Mouse (Mus musculus): ENCODE measurements around the gene Sco1.
A peak's percentile ranks its signal among the peaks of the same experiment; 100 is the strongest.

The Sco1 gene

GRCm38 (mm10) chr11:67043007-67043406, 9.5 kb upstream of the Sco1 start:
- peak in 1 of 2 experiments; percentile 15 for DNase-seq

GRCm38 (mm10) chr11:67044959-67045358, 7.5 kb upstream of the Sco1 start:
- DNase-seq, result peak in 1 of 2 experiments; percentile 12

- DNase-seq, result no peak
These were observed 5.3 kb upstream of the Sco1 start for GRCm38 (mm10) chr11:67047199-67047598.

GRCm38 (mm10) chr11:67048496-67048895, 4.0 kb upstream of the Sco1 start:
- DNase-seq, result no peak

- no peak for DNase-seq
These were observed 3.2 kb upstream of the Sco1 start for GRCm38 (mm10) chr11:67049256-67049655.

- peak; percentile 45 to 48 for DNase-seq
These were observed 672 bp upstream of the Sco1 start for GRCm38 (mm10) chr11:67051676-67052320.

DNA sequence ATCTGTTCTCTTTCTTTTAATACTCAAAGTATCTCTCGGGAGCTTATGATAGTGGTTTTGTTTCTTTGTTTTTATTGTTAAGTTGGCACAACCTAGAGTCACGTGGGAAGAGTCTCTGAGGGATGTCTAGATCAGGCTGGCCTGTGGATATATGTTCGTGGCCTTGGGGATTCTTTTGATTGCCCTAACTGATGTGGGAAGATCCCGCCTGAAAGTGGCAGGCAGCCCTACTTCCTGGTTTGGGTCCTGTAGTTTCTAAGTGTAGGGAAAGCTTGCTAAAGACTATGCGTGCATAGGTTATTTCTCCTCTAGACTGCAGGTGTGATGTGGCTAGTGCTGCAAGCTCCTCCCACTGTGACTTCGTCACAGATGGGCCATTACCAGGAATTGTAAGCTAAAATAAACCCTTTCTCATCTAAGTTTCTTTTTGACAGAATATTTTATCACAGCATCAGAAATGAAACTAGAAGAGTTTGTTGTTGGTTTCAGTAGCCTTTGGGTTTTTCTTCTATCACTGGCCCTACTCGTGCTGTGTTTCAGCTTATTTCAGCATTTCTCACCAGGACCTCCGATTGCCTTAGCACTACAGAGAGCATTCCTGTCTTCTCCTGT, 2.4 kb downstream of the Sco1 start:
- DNase-seq, result no peak

DNA sequence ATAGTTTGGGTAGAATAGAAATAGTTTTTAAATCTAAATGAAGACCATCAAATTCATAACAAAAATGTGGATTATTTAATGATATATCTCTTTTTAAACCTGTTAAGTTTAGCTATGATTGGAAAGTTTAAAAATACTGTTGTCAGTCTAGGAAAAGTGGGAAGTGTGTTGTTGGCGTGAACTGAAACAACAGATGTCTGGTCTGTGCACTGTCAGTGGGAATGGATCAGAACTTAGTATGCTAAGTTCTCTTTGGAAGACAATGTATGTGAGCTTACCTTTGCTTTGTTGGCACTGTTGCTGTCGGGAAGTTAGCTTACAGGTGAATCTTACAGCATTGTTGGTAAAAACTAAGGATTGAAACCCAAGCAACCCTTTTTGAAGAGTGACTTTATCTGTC, 8.8 kb downstream of the Sco1 start:
- no peak for DNase-seq

DNA sequence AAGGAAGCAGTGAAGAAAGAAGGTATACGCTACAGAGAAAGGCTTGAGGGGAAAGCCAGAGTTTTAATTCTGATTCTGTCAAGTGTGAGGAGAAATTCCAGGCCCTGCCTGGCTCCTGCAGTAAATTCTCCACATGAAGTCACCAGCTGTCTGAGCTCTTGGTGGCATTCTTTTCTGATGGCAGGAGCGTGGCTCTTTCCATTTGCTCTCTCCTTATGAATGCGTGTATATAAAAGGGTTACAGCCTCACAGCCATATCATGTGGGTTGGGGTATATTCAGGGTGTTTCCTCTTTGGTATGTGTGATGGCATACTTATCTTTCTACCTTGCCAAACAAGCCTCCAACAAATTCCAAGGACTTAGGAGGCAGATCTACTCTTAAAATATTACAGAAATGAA, 10.3 kb downstream of the Sco1 start:
- no peak for DNase-seq

- DNase-seq, result no peak
These were observed 15.3 kb downstream of the Sco1 start for GRCm38 (mm10) chr11:67067741-67068140.

- no peak for DNase-seq
These were observed 20.2 kb downstream of the Sco1 start for GRCm38 (mm10) chr11:67072615-67073130.

GRCm38 (mm10) chr11:67075036-67075435, 22.6 kb downstream of the Sco1 start:
- DNase-seq, result no peak

GRCm38 (mm10) chr11:67076781-67077180, 24.3 kb downstream of the Sco1 start:
- DNase-seq, result no peak

- no peak for DNase-seq
These were observed 25.0 kb downstream of the Sco1 start for GRCm38 (mm10) chr11:67077435-67077834.

GRCm38 (mm10) chr11:67078000-67078399, 25.5 kb downstream of the Sco1 start, which contains the start of gene Myh3:
Gene Myh3 (plus strand): TSS chr11:67078300.
- DNase-seq, result no peak

DNA sequence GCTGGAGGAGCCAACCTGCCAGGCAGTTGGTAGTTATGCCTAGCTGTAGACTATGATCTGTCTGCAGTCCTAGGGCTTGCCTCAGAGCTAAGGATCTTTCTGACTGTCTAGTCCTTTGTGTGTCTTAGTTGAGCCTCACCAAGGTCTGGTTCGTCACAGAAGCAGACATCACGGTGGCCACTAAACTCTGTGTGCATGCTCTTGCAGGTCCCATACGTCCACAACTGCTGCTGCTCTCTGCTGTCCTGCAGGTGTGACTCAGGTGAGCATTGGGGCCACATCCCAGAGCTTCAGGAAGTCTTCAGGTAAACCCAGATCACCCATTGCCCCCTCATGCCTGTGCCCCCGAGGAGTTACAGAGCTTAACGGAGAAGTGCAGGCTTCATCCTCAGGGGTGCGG, 26.4 kb downstream of the Sco1 start:
- no peak for DNase-seq

DNA sequence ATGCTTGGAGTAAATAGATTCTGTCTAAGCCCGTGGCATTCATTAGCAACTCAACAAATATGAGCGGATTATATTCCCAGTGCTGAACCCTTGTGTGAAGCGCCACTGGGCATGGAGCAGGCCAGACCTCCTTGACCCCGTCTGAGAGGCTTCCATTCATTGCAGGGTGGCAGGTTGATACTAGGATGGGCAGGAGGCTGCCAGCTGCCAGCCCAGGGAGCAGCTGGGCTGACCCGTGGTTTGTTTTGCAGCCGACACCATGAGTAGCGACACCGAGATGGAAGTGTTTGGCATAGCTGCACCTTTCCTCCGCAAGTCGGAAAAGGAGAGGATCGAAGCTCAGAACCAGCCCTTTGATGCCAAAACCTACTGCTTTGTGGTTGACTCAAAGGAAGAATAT, 27.3 kb downstream of the Sco1 start:
- DNase-seq, result no peak

GRCm38 (mm10) chr11:67080168-67080567, 27.7 kb downstream of the Sco1 start:
- DNase-seq, result peak; percentile 47 to 80

GRCm38 (mm10) chr11:67081125-67081649, 28.7 kb downstream of the Sco1 start:
- DNase-seq, result peak; percentile 64 to 69

DNA sequence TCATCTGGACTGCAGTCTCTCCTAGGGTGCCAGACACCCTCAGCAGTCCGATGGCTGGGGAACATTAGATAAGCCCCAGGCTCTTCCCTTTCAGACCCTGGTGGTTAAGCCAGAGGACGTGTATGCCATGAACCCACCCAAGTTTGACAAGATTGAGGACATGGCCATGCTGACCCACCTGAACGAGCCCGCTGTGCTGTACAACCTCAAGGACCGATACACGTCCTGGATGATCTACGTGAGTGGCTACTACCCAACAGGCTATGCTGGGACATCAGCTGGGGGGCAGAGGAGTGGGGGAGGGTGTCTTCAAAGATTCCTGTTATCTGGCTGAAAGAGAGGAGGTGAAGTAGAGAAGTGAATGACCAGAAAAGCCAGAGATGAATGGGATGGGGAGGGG, 29.7 kb downstream of the Sco1 start:
- DNase-seq, result no peak

- DNase-seq, result no peak
These were observed 30.3 kb downstream of the Sco1 start for GRCm38 (mm10) chr11:67082793-67083192.

GRCm38 (mm10) chr11:67083239-67083638, 30.8 kb downstream of the Sco1 start:
- DNase-seq, result no peak

DNA sequence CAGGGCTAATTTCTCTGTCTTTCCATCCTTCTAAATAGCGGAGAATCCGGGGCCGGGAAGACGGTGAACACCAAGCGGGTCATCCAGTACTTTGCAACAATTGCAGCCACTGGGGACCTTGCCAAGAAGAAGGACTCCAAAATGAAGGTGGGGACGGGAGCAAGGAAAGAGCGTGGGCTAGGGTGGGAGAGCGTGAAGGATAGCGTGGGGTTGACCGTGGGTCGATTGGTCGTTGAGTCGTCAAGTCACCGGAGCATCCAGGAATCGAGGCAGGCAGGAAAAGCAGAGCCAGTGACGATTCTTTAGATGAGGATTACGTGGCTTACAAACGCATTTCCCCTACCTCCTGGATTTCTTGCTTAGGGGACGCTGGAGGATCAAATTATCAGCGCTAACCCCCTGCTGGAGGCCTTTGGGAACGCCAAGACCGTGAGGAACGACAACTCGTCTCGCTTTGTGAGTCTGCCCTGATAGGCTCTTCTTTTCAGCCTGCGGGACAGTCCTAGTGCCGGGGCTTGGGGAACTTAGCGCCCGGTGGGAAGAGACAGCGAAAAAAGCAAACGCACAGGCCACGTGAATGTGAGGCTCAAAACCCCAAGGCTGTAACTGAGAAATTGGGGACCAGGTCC, 31.4 kb downstream of the Sco1 start:
- no peak for DNase-seq

- DNase-seq, result peak; percentile 69 to 83
These were observed 33.0 kb downstream of the Sco1 start for GRCm38 (mm10) chr11:67085489-67085888.

Data from kidney, postnatal 36 days (tissue).